Mouse (Mus musculus) NIH3T3 (cell line): ENCODE measurements around the gene Fga.
A peak's percentile ranks its signal among the peaks of the same experiment; 100 is the strongest.

Experiments used
- DNase-seq: peaks from one replicate; pipeline ENCODE4 v3.0.0-alpha.2; 2012; ENCODE audit warnings: low read depth

Gene Fga

GRCm38 (mm10) chr3:83025475-83026301, at the start of gene Fga:
Gene Fga (plus strand): TSS chr3:83026076.
- no peak for DNase-seq

GRCm38 (mm10) chr3:82980818-82981217, 45.1 kb upstream of the Fga start:
- no peak for DNase-seq

GRCm38 (mm10) chr3:82981861-82982260, 44.0 kb upstream of the Fga start:
- no peak for DNase-seq

GRCm38 (mm10) chr3:82984840-82985239, 41.0 kb upstream of the Fga start:
- DNase-seq = no peak

- no peak for DNase-seq
Measured at GRCm38 (mm10) chr3:82991963-82992362, 33.9 kb upstream of the Fga start.

GRCm38 (mm10) chr3:82992956-82993355, 32.9 kb upstream of the Fga start:
- no peak for DNase-seq

- peak; percentile 9 for DNase-seq
Measured at GRCm38 (mm10) chr3:82995368-82995767, 30.5 kb upstream of the Fga start.

GRCm38 (mm10) chr3:82996656-82997055, 29.2 kb upstream of the Fga start:
- no peak for DNase-seq

GRCm38 (mm10) chr3:82998772-82999463, 27.0 kb upstream of the Fga start:
- peak; percentile 87 for DNase-seq

- no peak for DNase-seq
Measured at GRCm38 (mm10) chr3:82999995-83000394, 25.9 kb upstream of the Fga start.

- peak; percentile 76 for DNase-seq
Measured at GRCm38 (mm10) chr3:83002191-83002590, 23.7 kb upstream of the Fga start.

- no peak for DNase-seq
Measured at GRCm38 (mm10) chr3:83003068-83003467, 22.8 kb upstream of the Fga start.

GRCm38 (mm10) chr3:83004801-83005200, 21.1 kb upstream of the Fga start:
- no peak for DNase-seq

- DNase-seq = no peak
Measured at GRCm38 (mm10) chr3:83007557-83007956, 18.3 kb upstream of the Fga start, which contains the start of gene Fgg. Gene Fgg (plus strand): TSS chr3:83007724.

- no peak for DNase-seq
Measured at GRCm38 (mm10) chr3:83010291-83010690, 15.6 kb upstream of the Fga start.

GRCm38 (mm10) chr3:83011136-83011535, 14.7 kb upstream of the Fga start:
- DNase-seq = no peak

GRCm38 (mm10) chr3:83011565-83011964, 14.3 kb upstream of the Fga start:
- DNase-seq = no peak

- DNase-seq = no peak
Measured at GRCm38 (mm10) chr3:83012636-83013035, 13.2 kb upstream of the Fga start.

GRCm38 (mm10) chr3:83013951-83014350, 11.9 kb upstream of the Fga start:
- DNase-seq = no peak

- DNase-seq = no peak
Measured at GRCm38 (mm10) chr3:83016236-83016635, 9.6 kb upstream of the Fga start.

GRCm38 (mm10) chr3:83020387-83020786, 5.5 kb upstream of the Fga start:
- no peak for DNase-seq

GRCm38 (mm10) chr3:83021176-83021575, 4.7 kb upstream of the Fga start:
- DNase-seq = no peak

- DNase-seq = no peak
Measured at GRCm38 (mm10) chr3:83025036-83025435, 840 bp upstream of the Fga start.
